Mouse (Mus musculus) fat pad, adult 2 months (tissue): ENCODE measurements around the gene Rab3c.

ENCODE experiments used
- DNase-seq: peaks from one replicate; pipeline ENCODE4 v3.0.0-alpha.2; 2011; ENCODE audit warnings: low read depth, low spot score; ENCODE audit errors: extremely low read depth

The Rab3c gene

GRCm38 (mm10) chr13:110280563-110281144, at the start of gene Rab3c:
Rab3c (minus strand) TSS chr13:110280996.
- DNase-seq, result no peak

- no peak for DNase-seq
These were observed 38.0 kb upstream of the Rab3c start for GRCm38 (mm10) chr13:110318746-110319145.

GRCm38 (mm10) chr13:110307188-110307587, 26.4 kb upstream of the Rab3c start:
- DNase-seq, result no peak

- DNase-seq, result no peak
These were observed 16.3 kb upstream of the Rab3c start for GRCm38 (mm10) chr13:110297112-110297511.

GRCm38 (mm10) chr13:110288499-110288898, 7.7 kb upstream of the Rab3c start:
- no peak for DNase-seq

GRCm38 (mm10) chr13:110283781-110284180, 3.0 kb upstream of the Rab3c start:
- no peak for DNase-seq

- DNase-seq, result no peak
These were observed 701 bp downstream of the Rab3c start for GRCm38 (mm10) chr13:110280028-110280562.

GRCm38 (mm10) chr13:110278976-110279736, 1.6 kb downstream of the Rab3c start:
- no peak for DNase-seq

GRCm38 (mm10) chr13:110277709-110278108, 3.1 kb downstream of the Rab3c start:
- no peak for DNase-seq

GRCm38 (mm10) chr13:110275471-110275870, 5.3 kb downstream of the Rab3c start:
- DNase-seq, result no peak

- no peak for DNase-seq
These were observed 20.1 kb downstream of the Rab3c start for GRCm38 (mm10) chr13:110260649-110261048.

- no peak for DNase-seq
These were observed 29.3 kb downstream of the Rab3c start for GRCm38 (mm10) chr13:110251453-110251852.

GRCm38 (mm10) chr13:110248481-110248880, 32.3 kb downstream of the Rab3c start:
- no peak for DNase-seq

GRCm38 (mm10) chr13:110238970-110239369, 41.8 kb downstream of the Rab3c start:
- DNase-seq, result no peak

- no peak for DNase-seq
These were observed 43.4 kb downstream of the Rab3c start for GRCm38 (mm10) chr13:110237209-110237935.

GRCm38 (mm10) chr13:110233364-110233763, 47.4 kb downstream of the Rab3c start:
- no peak for DNase-seq

GRCm38 (mm10) chr13:110231086-110231688, 49.6 kb downstream of the Rab3c start:
- no peak for DNase-seq

- no peak for DNase-seq
These were observed 50.8 kb downstream of the Rab3c start for GRCm38 (mm10) chr13:110230046-110230445.

GRCm38 (mm10) chr13:110219195-110219594, 61.6 kb downstream of the Rab3c start:
- peak; percentile 31 for DNase-seq

- no peak for DNase-seq
These were observed 62.3 kb downstream of the Rab3c start for GRCm38 (mm10) chr13:110218497-110218896.

GRCm38 (mm10) chr13:110211526-110212075, 69.2 kb downstream of the Rab3c start:
- DNase-seq, result no peak
